Mouse (Mus musculus) hindbrain, embryonic 16.5 days (tissue): ENCODE results near the gene Calml3. TPM values are rescaled to one million over a fixed set of nuclear protein-coding genes. Genes with fewer than 3 reads are reported as not detected.
A peak's percentile ranks its signal among the peaks of the same experiment; 100 is the strongest.

Source experiments
- ATAC-seq: fragments of 200-750 bp; cut with Nextera tagmentation; 2 replicates; pipeline ENCODE4 v1.8.0; 2017; ENCODE audit warnings: moderate TSS enrichment, moderate library complexity
- H3K27ac ChIP-seq: fragments of 300-500 bp; sonication (generic); 2 replicates; pipeline ENCODE4 v1.5.1; 2014; ENCODE audit warnings: low read depth, mild to moderate bottlenecking, control low read depth, low read length, moderate library complexity
- H3K27me3 ChIP-seq: fragments of 300-500 bp; sonication (generic); replicated peaks from 2 replicates; pipeline ENCODE4 v1.6.1; 2014; ENCODE audit warnings: low read length; ENCODE audit not compliant: control insufficient read depth, insufficient read depth
- H3K36me3 ChIP-seq: fragments of 300-500 bp; sonication (generic); 2 replicates; pipeline ENCODE4 v1.6.1; 2014; ENCODE audit warnings: mild to moderate bottlenecking, low read length, moderate library complexity, mixed read lengths; ENCODE audit not compliant: control insufficient read depth, insufficient read depth
- H3K4me1 ChIP-seq: fragments of 300-500 bp; sonication (generic); 2 replicates; pipeline ENCODE4 v1.6.1; 2014; ENCODE audit warnings: low read depth, low read length; ENCODE audit not compliant: control insufficient read depth, insufficient read depth
- H3K4me2 ChIP-seq: fragments of 300-500 bp; sonication (generic); 2 replicates; pipeline ENCODE4 v1.6.1; 2014; ENCODE audit warnings: mild to moderate bottlenecking, low read length, control low read depth, moderate library complexity
- H3K4me3 ChIP-seq: fragments of 300-500 bp; sonication (generic); 2 replicates; pipeline ENCODE4 v1.5.1; 2014; ENCODE audit warnings: mild to moderate bottlenecking, low read length, control low read depth, moderate library complexity
- H3K9ac ChIP-seq: fragments of 300-500 bp; sonication (generic); 2 replicates; pipeline ENCODE4 v1.6.1; 2014; ENCODE audit warnings: low read depth, mild to moderate bottlenecking, control low read depth, low read length, moderate library complexity
- H3K9me3 ChIP-seq: fragments of 300-500 bp; sonication (generic); 2 replicates; pipeline ENCODE4 v1.6.1; 2014; ENCODE audit warnings: mild to moderate bottlenecking, low read length, moderate library complexity; ENCODE audit not compliant: control insufficient read depth
- WGBS: fragments of 180-500 bp; shearing (Covaris S2); extraction: QIAGEN DNeasy Blood & Tissue Kit; methylation state at CpG from one replicate; pipeline ENCODE4 v1.1.7; 2014; 5-methylcytosine and 5-hydroxymethylcytosine counted together
- polyA plus RNA-seq: library from polyadenylated mRNA; unstranded; fragments of >200 nt; fragmentation: Nextera tagmentation; extraction: Ambion mirVana; gene quantifications from 2 replicates; pipeline ENCODE4 v1.2.1, GENCODE M21; 2015

The Calml3 gene
- polyA plus RNA-seq, 1 experiment from 2014 or later, result not detected

DNA sequence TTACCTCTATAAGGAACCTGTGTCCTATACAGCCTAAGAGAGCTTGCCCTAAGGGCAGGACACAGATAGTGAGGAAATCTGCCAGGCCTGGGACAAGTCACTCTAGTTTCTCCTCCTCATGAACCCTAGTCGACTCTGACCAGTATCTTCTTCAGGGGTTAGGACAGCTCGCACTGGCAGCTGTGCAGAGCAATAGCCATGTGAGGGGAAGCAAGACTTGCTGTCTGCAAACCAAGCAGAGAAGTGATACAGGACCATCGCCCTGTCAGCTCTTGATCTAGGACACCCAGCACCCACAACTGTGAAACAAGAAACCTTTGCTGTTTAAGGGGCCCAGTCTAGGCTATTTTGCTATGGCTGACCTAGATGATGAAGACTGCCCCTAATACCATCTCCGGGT lies 29.1 kb downstream of the Calml3 start:
- H3K4me3 ChIP-seq, result no peak overlapping the region
- H3K9me3 ChIP-seq, result no peaks in the 10 kb centered on the region
- no peak for ATAC-seq
- H3K36me3 ChIP-seq, result no peaks in the 10 kb centered on the region
- H3K27ac ChIP-seq, result no peak overlapping the region
- H3K4me1 ChIP-seq, result peaks cover 3% of the 10 kb centered on the region; the same call in 1 of the 2 replicates
- H3K4me2 ChIP-seq, result no peak overlapping the region
- H3K27me3 ChIP-seq, result no peaks in the 10 kb centered on the region
- WGBS, result 81% methylated on average over 4 of the region's 4 CpGs
- no peak overlapping the region for H3K9ac ChIP-seq

DNA sequence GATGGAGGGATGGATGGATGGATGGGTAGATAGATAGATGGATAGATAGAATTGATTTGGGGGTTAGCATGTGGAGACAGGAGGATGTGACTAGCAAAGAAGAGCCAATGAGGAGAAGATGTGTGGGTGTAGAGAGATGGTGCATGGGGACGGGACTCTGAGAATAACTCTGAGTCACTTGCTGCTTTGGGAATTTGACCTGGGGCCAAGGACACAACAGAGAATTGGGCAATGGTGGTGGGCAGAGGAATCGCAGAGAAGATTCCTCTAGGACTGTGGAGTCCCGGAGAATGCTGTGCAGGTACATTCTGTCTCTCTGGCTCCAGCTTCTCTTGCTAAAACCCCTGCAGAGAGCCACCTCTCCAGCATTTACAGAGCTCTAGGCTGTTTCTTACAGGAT lies 29.8 kb downstream of the Calml3 start:
- no peak overlapping the region for H3K9ac ChIP-seq
- H3K36me3 ChIP-seq, result no peaks in the 10 kb centered on the region
- WGBS, result 94% methylated on average over 3 of the region's 3 CpGs
- H3K27ac ChIP-seq, result no peak overlapping the region
- H3K9me3 ChIP-seq, result no peaks in the 10 kb centered on the region
- no peak overlapping the region for H3K4me3 ChIP-seq
- H3K27me3 ChIP-seq, result no peaks in the 10 kb centered on the region
- H3K4me1 ChIP-seq, result peaks cover 3% of the 10 kb centered on the region; the same call in 1 of the 2 replicates
- no peak overlapping the region for H3K4me2 ChIP-seq
- no peak for ATAC-seq

DNA sequence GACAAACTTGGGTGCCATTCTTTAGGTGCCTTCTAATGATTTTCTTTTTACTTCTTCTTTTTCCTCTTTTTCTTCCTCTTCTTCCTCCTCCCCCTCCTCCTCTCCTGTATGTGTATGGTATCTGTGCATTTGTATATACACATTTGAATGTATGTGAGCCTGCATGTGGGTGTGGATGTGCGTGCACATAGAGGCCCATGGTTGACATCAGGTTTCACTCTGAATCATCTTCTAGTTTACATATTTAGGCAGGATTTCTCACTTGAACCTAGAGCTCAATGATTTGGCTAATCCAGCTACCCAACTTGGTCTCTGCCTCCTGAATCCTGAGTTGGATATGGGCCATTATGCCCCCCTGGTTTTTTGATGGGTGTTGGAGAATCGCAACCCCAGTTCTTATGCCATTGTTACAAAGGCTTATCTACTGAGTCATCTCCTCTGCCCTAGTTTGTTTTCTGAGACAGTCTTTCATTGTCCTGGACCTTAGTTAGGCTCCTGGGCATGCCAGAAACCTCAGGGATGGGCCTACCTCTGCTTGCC lies 30.9 kb downstream of the Calml3 start:
- Histone ChIP-seq H3K4me1 (peaks cover 3% of the 10 kb centered on the region; the same call in 1 of the 2 replicates), H3K27ac (no peak overlapping the region), H3K4me3 (no peak overlapping the region), H3K27me3 (no peaks in the 10 kb centered on the region), H3K9ac (no peak overlapping the region), H3K9me3 (no peaks in the 10 kb centered on the region), H3K36me3 (no peaks in the 10 kb centered on the region), H3K4me2 (no peak overlapping the region)
- WGBS, result 97% methylated on average over 2 of the region's 2 CpGs
- ATAC-seq, result no peak

DNA sequence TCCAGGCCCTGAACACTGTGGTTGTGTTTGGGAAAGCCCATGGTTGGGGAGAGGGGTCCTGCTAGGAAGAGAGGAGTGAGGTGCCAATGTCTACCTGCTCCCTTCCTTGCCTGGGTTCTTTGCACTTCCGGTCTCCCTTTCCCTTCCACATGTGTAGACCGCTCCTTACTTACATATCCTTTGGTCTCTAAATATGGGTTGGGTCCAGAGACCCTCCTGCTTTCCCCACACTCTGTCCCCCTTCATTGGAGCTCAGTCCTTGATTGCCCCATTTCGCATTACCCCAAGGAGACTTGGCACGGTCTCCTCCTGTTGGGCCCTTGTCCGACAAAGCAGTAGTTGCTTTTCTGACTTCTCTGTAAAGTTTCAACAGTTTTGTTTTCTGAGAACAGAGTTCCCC lies 32.9 kb downstream of the Calml3 start:
- ATAC-seq, result no peak
- no peak overlapping the region for H3K4me2 ChIP-seq

DNA sequence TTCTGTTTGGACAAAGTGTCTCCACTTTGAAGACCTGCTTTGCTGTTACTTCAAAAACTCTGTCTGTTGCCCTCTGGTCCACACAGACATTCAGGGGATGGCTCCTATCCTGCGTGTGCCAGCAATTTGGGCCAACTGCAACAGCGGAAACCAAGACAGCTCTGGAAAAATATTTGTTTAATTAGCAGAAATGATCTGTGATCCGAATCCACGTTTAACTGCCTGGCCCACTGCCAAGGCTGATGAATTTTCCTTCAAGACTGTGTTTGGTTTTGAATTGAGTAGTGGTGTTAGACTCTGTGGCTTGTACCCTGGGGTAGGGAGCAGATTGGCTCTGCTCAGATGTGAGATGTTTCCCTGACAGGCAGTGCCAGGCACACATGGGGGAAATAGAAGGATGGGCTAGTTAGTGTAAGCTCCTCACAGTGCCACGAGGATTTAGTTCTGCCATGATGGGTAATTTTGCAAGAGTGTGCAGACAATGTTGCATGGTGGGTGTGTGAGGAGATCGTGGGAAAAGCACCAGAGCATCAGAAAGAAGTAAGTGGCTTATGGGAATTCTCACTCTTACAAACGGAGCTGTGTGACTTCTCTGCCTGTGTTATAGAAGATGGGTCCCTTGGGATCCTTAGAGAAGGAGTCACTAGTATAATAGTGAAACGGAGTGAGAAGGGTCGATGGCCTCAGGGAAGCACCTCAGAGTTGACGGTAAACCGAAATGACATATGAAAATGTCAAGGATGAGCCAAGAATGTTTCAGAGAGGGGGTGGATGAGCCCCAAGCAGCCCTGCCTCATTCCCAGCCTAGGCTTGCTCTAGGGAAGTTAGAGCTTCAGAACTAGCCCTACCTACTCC lies 33.7 kb downstream of the Calml3 start:
- Histone ChIP-seq H3K36me3 (no peaks in the 10 kb centered on the region), H3K4me2 (no peak overlapping the region), H3K4me3 (no peak overlapping the region), H3K27me3 (no peaks in the 10 kb centered on the region), H3K9me3 (no peaks in the 10 kb centered on the region), H3K4me1 (peaks cover 3% of the 10 kb centered on the region; the same call in 1 of the 2 replicates), H3K9ac (no peak overlapping the region), H3K27ac (no peak overlapping the region)
- 52% methylated on average over 11 of the region's 11 CpGs for WGBS
- ATAC-seq, result peak; percentile 91

More for the DNA sequence above, 32.9 kb downstream of the Calml3 start:
- Histone ChIP-seq H3K27me3 (no peaks in the 10 kb centered on the region), H3K9me3 (no peaks in the 10 kb centered on the region), H3K4me1 (peaks cover 3% of the 10 kb centered on the region; the same call in 1 of the 2 replicates), H3K27ac (no peak overlapping the region), H3K9ac (no peak overlapping the region), H3K4me3 (no peak overlapping the region), H3K36me3 (no peaks in the 10 kb centered on the region)
- 98% methylated on average over 5 of the region's 5 CpGs for WGBS

DNA sequence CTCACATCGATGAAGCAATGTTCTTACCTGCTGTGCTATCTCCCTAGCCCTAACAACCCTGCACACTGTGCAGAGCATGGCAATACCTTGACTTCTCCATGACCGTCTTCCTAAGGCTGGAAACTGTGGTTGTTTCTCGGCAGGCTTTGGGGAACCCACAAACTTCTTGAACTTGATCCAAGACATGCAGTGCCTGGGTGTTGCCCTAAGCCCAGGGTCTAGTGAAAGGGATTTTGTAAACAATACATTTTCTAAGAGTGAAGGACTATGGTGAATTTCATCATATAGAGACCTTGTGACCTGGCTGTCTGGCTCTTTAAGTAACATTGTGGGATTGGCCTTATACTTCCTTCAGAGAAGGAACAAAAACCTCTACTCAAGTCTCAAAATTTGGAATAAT lies 34.6 kb downstream of the Calml3 start:
- no peak overlapping the region for H3K27ac ChIP-seq
- ATAC-seq, result no peak
- 82% methylated on average over 3 of the region's 3 CpGs for WGBS

DNA sequence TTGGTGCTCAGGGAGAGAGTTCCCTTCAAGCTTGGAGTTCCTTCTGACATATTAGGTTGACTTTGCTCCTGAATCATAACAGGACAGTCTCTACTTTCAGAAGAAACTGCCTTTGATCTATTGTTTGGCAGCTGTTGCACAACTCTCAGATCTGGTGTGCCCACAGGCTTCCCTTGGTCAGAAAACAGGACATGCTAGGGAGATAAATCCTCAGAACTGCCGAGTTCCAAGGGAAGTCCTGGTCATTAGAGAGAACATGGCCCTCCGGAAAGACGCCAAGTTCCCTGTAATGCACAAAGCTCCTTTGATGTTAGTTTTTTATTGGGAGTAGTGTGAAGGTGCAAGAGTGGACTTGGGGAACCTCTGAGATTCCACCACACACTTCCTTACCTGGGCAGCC lies 35.5 kb downstream of the Calml3 start:
- Histone ChIP-seq H3K36me3 (no peaks in the 10 kb centered on the region), H3K27ac (no peak overlapping the region), H3K4me1 (peaks cover 3% of the 10 kb centered on the region; the same call in 1 of the 2 replicates), H3K9ac (no peak overlapping the region), H3K27me3 (no peaks in the 10 kb centered on the region), H3K9me3 (no peaks in the 10 kb centered on the region), H3K4me3 (no peak overlapping the region), H3K4me2 (no peak overlapping the region)
- no peak for ATAC-seq
- 86% methylated on average over 3 of the region's 3 CpGs for WGBS

More for the DNA sequence above, 34.6 kb downstream of the Calml3 start:
- H3K4me1 ChIP-seq, result peaks cover 3% of the 10 kb centered on the region; the same call in 1 of the 2 replicates
- H3K36me3 ChIP-seq, result no peaks in the 10 kb centered on the region
- H3K4me2 ChIP-seq, result no peak overlapping the region
- no peaks in the 10 kb centered on the region for H3K9me3 ChIP-seq
- H3K9ac ChIP-seq, result no peak overlapping the region
- no peak overlapping the region for H3K4me3 ChIP-seq
- no peaks in the 10 kb centered on the region for H3K27me3 ChIP-seq

DNA sequence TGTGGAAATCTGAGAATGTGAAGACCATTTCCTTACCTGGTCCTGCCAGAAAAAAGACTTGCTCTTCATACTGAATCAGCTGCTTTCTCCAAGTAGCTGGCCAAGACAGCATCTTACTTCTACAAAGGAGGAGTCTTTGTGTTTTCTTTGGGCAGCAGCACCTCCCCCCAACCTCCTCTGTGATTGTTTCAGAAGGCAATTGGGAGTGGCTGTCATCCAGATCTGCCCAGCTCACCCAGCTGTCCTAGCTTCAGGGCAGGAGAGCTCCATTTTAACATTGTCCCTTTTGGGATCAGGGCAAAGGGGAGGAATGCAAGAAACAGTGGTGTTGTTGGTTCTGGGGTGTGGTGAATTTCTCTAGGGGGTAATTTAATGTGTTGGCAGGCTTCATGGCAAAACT lies 37.0 kb downstream of the Calml3 start:
- H3K9ac ChIP-seq, result no peak overlapping the region

DNA sequence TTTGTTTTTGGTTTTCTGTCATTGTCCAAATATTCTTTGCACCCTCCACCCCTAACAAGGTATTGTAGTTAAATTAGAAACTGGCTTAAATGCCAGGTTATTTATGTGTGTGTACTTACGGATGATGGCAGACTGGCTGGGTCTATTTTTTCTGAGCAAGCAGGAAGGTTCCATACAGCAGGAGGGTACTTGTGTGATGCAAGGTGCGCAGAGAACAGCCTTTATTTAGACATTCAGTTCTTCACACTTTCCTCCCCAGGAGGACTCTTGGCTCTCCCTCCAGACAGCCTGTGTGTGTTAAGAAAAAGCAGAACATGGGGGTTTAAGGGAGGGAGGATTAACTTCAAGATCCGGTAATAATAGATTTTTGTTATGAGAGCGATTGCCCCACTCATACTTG lies 38.3 kb downstream of the Calml3 start:
- Histone ChIP-seq H3K4me1 (peaks cover 3% of the 10 kb centered on the region; the same call in 1 of the 2 replicates), H3K4me3 (no peak overlapping the region), H3K27me3 (no peaks in the 10 kb centered on the region), H3K9ac (no peak overlapping the region), H3K9me3 (no peaks in the 10 kb centered on the region), H3K36me3 (no peaks in the 10 kb centered on the region), H3K4me2 (no peak overlapping the region), H3K27ac (no peak overlapping the region)
- 90% methylated on average over 4 of the region's 4 CpGs for whole genome bisulfite sequencing
- ATAC-seq, result no peak

More for the DNA sequence above, 37.0 kb downstream of the Calml3 start:
- no peaks in the 10 kb centered on the region for H3K27me3 ChIP-seq
- H3K4me1 ChIP-seq, result peaks cover 3% of the 10 kb centered on the region; the same call in 1 of the 2 replicates
- H3K4me3 ChIP-seq, result no peak overlapping the region
- H3K36me3 ChIP-seq, result no peaks in the 10 kb centered on the region
- ATAC-seq, result no peak
- no peak overlapping the region for H3K27ac ChIP-seq
- H3K4me2 ChIP-seq, result no peak overlapping the region
- H3K9me3 ChIP-seq, result no peaks in the 10 kb centered on the region
